Mouse (Mus musculus): ENCODE results near the gene Psmd4. TPM values are rescaled to one million over a fixed set of nuclear protein-coding genes. Genes with fewer than 3 reads are reported as not detected.

The Psmd4 gene
- polyA plus RNA-seq, 1 experiment from 2014 or later = 214 TPM

DNA sequence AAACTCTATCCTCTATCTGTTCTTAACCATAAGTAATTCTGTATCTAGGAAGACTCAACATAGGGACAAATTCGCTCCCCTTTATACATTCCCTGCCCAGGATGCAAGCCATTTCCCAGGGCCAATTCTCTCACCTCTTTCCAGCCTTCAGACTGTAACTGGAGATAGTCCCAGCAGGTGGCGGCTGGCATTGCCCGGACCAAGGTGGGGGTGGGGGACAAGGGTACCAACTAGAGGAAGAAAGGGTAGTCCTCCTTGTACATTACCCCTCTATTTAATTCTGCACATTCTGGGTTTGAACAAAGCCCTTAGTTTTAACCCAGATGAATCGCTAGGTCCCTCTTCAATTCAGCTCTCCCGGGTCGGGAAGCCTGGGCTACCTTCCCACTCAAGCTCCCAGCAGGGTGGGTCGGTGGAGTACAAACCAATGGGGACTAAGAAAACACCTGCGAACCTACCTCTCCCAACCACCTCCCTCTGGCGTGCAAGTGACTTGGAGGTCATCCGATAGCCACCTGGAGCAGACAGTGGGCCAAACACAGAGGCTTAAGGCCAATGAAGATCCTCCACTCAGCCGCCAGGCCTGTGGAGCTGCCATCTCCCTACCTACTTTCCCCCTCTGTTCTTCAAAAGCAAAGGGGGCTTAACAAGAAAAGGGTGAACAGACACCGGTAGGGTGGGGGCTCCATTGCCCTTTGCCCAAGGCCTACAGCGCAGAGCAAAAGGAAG is 28.6 kb downstream of the Psmd4 start:
- Histone ChIP-seq H3K4me3 (replicated peaks; ENCODE audit: low read depth, low read length) (peak overlapping the region; percentile 54), H3K27ac (peak overlapping the region; percentile 81), H3K27me3 (ENCODE audit: insufficient read depth, low read length) (no peaks in the 10 kb centered on the region), H3K4me1 (replicated peaks; ENCODE audit: insufficient read depth, low read length) (0 out of 2 replicates have a peak, but pooled peaks cover 10% of the 10 kb centered on the region), H3K4me2 (ENCODE audit: low read length) (peak overlapping the region; percentile 79), H3K9me3 (replicated peaks; ENCODE audit: low read length) (no peaks in the 10 kb centered on the region), H3K36me3 (ENCODE audit: insufficient read depth, low read length) (peaks cover 31% of the 10 kb centered on the region), H3K9ac (ENCODE audit: low read depth, low read length) (peak overlapping the region; percentile 74)
- TF ChIP-seq CTCF (IDR thresholded peaks at IDR 0.05; ENCODE audit: low read depth) = peak; percentile 39; the same call in 1 of the 2 replicates
- 9% methylated on average over 13 of the region's 13 CpGs for WGBS
- no peak for ATAC-seq (replicated peaks; ENCODE audit: low FRiP score, low read depth)
- DNase-seq (ENCODE audit: low spot score) = no peak

DNA sequence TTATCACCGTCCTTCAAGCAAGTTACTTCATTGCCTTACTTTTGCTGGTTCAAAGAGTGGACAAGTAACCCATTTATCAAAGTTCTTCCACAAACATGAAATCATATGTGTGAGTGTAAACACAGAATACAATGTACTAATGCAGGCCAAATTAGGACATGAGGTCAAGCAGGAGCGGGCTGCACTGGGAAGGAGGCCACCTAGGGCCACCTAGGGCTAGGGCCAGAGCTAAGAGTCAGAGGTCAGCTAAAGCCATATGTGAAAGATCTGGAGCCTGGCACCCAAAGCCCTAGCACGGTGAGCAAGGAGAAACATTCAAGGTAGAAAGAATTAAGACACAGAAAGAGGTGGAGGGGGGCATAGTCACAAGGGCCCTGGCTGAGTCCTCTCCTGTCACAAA is 29.4 kb downstream of the Psmd4 start:
- WGBS = 86% methylated on average over 3 of the region's 3 CpGs
- Histone ChIP-seq H3K9me3 (replicated peaks; ENCODE audit: low read length) (no peaks in the 10 kb centered on the region), H3K27me3 (ENCODE audit: insufficient read depth, low read length) (no peaks in the 10 kb centered on the region), H3K4me2 (ENCODE audit: low read length) (0 out of 2 replicates have a peak overlapping the region, but pooled peaks have one; percentile 79), H3K4me1 (replicated peaks; ENCODE audit: insufficient read depth, low read length) (0 out of 2 replicates have a peak, but pooled peaks cover 10% of the 10 kb centered on the region), H3K4me3 (replicated peaks; ENCODE audit: low read depth, low read length) (no peak overlapping the region), H3K36me3 (ENCODE audit: insufficient read depth, low read length) (peaks cover 39% of the 10 kb centered on the region), H3K27ac (no peak overlapping the region), H3K9ac (ENCODE audit: low read depth, low read length) (no peak overlapping the region)
- ATAC-seq (replicated peaks; ENCODE audit: low FRiP score, low read depth) (no peak), DNase-seq (ENCODE audit: low spot score) (no peak)
- TF ChIP-seq CTCF (IDR thresholded peaks at IDR 0.05; ENCODE audit: low read depth) = no peak

DNA sequence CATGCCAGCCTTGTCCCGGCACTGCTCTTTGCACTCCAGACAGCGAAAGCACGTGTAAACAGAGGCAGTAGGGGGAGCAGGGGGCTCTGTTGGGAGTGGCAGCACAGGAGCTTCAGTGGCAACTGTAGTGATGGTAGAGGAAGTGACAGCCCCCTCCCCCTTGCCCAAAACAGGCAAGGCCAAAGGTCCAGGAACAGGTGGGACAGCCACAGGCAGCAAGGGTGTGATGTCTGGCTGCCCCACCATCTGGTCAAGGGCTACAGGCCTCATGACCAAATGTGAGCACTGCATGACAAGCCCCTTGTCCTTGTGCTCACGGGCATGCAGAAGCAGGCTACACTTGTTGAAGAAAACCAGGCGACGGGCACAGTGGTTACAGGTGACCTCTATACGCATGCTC is 32.0 kb downstream of the Psmd4 start:
- Histone ChIP-seq H3K27ac (no peak overlapping the region), H3K4me1 (replicated peaks; ENCODE audit: insufficient read depth, low read length) (0 out of 2 replicates have a peak, but pooled peaks cover 10% of the 10 kb centered on the region), H3K4me2 (ENCODE audit: low read length) (no peak overlapping the region), H3K4me3 (replicated peaks; ENCODE audit: low read depth, low read length) (no peak overlapping the region), H3K9ac (ENCODE audit: low read depth, low read length) (no peak overlapping the region), H3K9me3 (replicated peaks; ENCODE audit: low read length) (no peaks in the 10 kb centered on the region), H3K36me3 (ENCODE audit: insufficient read depth, low read length) (peaks cover 65% of the 10 kb centered on the region), H3K27me3 (ENCODE audit: insufficient read depth, low read length) (no peaks in the 10 kb centered on the region)
- no peak for TF ChIP-seq CTCF (IDR thresholded peaks at IDR 0.05; ENCODE audit: low read depth)
- 82% methylated on average over 7 of the region's 7 CpGs for WGBS
- ATAC-seq (replicated peaks; ENCODE audit: low FRiP score, low read depth) (no peak), DNase-seq (ENCODE audit: low spot score) (no peak)

DNA sequence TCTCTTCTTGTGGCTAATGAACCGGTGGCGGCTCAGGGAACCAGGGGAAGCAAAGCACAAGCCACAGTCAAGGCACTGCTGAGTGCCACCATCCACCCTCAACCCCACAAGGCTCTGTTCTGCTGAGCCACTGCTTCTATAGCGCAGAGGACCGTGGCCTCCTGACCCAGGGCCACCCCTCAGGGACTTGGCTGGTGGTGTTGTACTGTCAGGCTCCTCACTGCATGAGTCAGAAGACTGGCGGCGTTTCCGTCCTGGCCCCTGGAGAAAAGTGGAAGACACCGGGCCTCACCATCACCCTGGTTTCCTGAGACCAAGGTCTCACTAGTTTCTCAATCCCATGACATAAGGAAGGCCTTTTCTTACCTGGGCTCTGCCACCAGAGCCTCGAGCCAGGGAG is 34.7 kb downstream of the Psmd4 start:
- TF ChIP-seq CTCF (IDR thresholded peaks at IDR 0.05; ENCODE audit: low read depth) = no peak
- Histone ChIP-seq H3K4me3 (replicated peaks; ENCODE audit: low read depth, low read length) (no peak overlapping the region), H3K27ac (no peak overlapping the region), H3K9me3 (replicated peaks; ENCODE audit: low read length) (no peaks in the 10 kb centered on the region), H3K27me3 (ENCODE audit: insufficient read depth, low read length) (no peaks in the 10 kb centered on the region), H3K4me2 (ENCODE audit: low read length) (no peak overlapping the region), H3K9ac (ENCODE audit: low read depth, low read length) (no peak overlapping the region), H3K4me1 (replicated peaks; ENCODE audit: insufficient read depth, low read length) (no peaks in the 10 kb centered on the region), H3K36me3 (ENCODE audit: insufficient read depth, low read length) (peaks cover 70% of the 10 kb centered on the region)
- no peak for ATAC-seq (replicated peaks; ENCODE audit: low FRiP score, low read depth)
- WGBS = 85% methylated on average over 9 of the region's 9 CpGs
- no peak for DNase-seq (ENCODE audit: low spot score)

DNA sequence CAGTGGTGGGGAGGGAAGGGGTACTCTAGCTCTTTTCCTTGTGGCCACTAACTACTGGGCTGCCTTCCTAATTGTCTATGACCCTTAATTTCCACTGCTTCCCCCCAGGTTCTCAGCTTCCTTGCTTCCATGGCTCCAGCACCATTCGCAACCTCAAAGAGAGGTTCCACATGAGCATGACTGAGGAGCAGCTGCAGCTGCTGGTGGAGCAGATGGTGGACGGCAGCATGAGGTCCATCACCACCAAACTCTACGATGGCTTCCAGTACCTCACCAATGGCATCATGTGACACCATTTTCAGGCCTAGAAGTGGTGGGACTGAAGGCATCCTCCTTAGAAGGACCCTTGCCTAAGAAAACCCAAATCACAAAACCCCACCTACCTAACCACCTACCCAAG is 36.8 kb downstream of the Psmd4 start:
- Histone ChIP-seq H3K4me1 (replicated peaks; ENCODE audit: insufficient read depth, low read length) (no peaks in the 10 kb centered on the region), H3K27ac (no peak overlapping the region), H3K9me3 (replicated peaks; ENCODE audit: low read length) (no peaks in the 10 kb centered on the region), H3K4me3 (replicated peaks; ENCODE audit: low read depth, low read length) (no peak overlapping the region), H3K4me2 (ENCODE audit: low read length) (no peak overlapping the region), H3K9ac (ENCODE audit: low read depth, low read length) (no peak overlapping the region), H3K36me3 (ENCODE audit: insufficient read depth, low read length) (peaks cover 55% of the 10 kb centered on the region), H3K27me3 (ENCODE audit: insufficient read depth, low read length) (no peaks in the 10 kb centered on the region)
- 91% methylated on average over 3 of the region's 3 CpGs for WGBS
- TF ChIP-seq CTCF (IDR thresholded peaks at IDR 0.05; ENCODE audit: low read depth) = no peak
- ATAC-seq (replicated peaks; ENCODE audit: low FRiP score, low read depth) (no peak), DNase-seq (ENCODE audit: low spot score) (no peak)

DNA sequence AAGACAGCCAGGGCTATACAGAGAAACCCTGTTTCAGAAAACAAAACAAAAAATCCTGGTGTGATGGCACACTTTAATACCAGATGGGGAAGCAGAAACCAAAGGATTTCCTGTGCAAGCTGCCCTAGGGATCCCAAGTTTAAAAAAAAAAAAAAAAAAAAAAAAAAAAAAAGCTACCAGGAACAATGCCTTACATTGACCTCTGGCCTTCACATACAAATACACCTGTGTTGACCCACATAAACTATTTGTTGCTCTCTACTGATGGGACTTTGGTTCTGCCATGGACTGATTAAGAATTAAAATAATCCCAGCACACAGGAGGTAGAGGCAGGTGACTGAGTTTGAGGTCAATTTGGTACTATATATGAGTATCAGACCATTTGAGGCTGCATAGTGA is 39.1 kb downstream of the Psmd4 start:
- H3K36me3 ChIP-seq (ENCODE audit: insufficient read depth, low read length) = peaks cover 45% of the 10 kb centered on the region
- H3K27me3 ChIP-seq (ENCODE audit: insufficient read depth, low read length) = no peaks in the 10 kb centered on the region
- no peak for TF ChIP-seq CTCF (IDR thresholded peaks at IDR 0.05; ENCODE audit: low read depth)
- no peak overlapping the region for H3K4me3 ChIP-seq (replicated peaks; ENCODE audit: low read depth, low read length)
- no peaks in the 10 kb centered on the region for H3K4me1 ChIP-seq (replicated peaks; ENCODE audit: insufficient read depth, low read length)
- no peak for DNase-seq (ENCODE audit: low spot score)
- no peak overlapping the region for H3K27ac ChIP-seq
- H3K9me3 ChIP-seq (replicated peaks; ENCODE audit: low read length) = no peaks in the 10 kb centered on the region
- no peak overlapping the region for H3K4me2 ChIP-seq (ENCODE audit: low read length)
- ATAC-seq (replicated peaks; ENCODE audit: low FRiP score, low read depth) = no peak
- no peak overlapping the region for H3K9ac ChIP-seq (ENCODE audit: low read depth, low read length)

All from kidney, postnatal 0 days (tissue).